Mouse (Mus musculus) cerebellum, postnatal 25 days (tissue): ENCODE data around the gene Gsdme.

Experiments used
- DNase-seq, 2 experiments: peaks; one replicate each; pipeline ENCODE4 v3.0.0; 2021; ENCODE audit warnings: mixed read lengths in 2 of 2

The Gsdme gene

DNA sequence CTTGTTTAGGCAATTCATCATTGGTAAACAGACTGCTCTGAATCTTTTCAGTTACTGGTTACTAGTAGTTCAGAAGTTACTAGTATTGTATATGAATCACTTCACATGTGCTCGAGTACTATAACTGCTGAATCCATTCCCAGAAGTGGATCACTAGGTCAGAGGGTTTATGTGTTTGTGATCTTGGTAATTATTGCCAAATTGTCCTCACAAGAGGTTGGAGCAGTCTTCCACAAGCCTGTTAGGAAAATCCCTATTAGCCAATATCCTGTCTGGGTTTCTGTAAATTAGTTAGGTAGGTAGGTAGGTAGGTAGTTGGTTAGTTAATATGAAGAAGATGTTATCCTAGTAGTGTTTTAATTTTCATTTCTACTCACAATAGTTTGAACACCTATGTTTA is 87.9 kb downstream of the Gsdme start:
- DNase-seq: no peak

DNA sequence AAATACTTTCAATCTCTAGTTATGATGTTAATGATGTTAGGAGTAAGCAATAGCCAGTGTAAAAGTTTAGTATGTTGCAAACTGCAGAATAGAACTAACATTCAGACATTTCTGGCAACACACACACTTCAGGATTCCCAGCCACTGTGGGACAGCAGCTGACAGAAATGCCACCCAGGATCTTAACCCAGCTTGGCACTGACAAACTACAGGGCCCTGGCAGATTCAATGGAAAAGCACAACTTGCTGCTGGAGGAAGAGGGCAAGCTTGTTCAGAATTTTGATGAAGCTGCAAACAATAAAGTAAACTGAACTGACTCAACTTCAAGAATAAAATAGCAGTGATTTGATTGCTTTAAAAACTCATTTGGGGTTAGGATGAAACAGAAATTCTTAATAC is 93.9 kb downstream of the Gsdme start:
- no peak for DNase-seq

DNA sequence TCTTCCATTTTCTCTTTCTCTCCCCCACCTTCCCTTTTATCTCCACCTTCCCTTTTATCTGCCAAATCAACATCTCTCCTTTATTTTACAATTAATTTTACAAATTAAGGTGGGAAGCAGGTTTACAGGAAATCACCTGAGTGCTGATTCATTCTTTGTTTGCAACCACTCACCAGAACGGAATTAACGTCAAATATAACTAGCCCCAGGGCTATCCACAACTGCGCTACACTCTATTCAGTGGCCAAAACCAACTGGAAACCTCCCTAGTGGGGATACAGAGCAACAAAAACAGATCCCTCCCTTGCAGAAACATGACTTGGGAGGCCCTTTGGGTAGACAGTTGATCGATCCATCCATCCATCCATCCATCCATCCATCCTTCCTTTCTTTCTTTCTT is 94.8 kb downstream of the Gsdme start:
- DNase-seq: no peak

DNA sequence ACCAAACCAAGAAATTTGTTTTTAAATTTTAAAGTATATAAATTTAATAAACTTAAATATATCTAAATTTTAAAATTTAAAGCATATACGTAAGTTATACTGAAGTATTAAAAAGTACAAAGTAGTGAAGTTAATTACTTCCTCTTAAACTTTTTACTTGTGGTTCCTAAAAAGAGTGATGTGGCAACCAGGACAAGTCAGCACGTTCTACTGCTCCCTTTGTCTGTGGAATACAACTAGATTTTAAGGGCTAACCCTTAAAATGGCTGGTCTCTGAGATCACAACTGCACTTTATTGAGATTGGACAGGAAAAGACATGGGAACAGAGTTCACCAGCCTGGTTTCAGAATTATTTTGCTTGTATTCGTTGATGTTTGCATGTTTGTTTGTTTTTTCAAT is 100.6 kb downstream of the Gsdme start:
- no peak for DNase-seq

DNA sequence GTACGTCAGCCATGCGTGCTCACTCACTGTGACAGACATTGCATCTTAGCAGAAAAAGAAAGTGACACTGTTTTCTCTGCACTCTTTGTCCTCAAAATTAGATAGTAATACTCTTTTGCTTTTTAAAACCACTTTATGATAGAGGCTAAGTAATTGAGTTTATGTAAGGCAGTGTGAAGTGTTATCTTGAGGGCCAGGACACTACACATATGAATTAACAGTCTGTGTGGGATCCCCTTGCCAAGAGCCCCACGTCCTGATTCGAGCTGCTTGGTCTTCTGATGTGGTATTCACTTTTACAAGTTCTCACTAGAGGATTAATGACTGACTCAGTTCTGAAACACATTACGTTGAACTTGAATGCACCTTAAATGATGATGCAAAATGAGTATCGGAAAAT is 103.8 kb downstream of the Gsdme start:
- no peak for DNase-seq

DNA sequence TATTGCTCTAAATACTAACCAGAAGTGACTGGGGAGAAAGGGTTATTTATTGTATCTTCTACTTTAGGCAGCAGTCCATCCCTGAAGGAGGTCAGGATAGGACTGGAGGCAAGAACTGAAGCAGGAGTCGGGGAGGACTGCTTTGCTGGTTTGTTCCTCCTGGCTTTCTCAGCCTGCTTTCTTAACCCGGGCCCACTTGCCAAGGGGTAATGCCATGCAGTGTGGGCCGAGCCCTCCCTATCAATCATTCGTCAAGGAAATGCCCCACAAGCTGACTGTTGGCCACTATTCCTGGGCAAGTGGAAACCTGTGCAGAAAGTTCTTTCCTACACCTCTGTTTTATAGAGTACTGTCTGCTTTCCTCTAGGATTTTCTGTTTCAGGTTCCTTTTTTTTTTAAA is 114.3 kb downstream of the Gsdme start:
- no peak for DNase-seq

DNA sequence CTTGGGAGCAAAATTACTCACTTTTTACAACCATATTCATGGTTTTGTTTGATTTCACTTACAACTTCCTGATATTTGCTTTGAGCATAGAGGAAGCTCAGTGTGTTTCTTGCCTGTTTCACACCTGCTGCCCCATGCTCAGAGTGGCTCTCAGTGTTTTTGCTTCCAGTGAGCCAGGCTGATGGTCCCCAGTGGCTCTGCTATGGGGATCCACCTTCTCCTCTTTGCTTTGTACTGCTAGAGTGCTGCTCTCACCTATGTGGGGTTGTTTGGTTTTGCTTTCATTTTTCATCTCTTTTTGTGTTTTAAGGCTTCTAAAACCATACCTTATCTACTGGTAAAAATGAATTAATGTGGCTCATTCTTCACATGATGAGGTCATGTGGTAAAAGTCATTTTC is 117.5 kb downstream of the Gsdme start:
- no peak for DNase-seq

DNA sequence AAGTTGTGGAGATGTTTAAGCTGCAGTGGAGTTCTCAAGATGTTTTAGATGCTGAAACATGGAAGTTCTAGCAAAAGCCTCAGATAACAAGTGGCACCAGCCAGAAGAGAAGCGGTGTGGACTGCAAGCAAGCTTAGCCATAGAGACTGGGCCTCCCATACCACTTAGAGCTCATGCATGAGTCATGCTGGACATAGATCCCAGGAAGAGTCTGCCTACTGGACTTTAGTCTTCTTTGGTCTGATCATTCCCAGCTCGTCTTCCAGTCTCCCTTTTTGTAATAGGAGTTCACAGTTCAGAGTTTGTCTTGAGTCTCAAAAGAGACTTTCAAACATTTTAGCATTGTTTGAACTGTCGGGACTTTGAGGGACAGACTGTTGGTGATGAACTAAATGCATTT is 124.1 kb downstream of the Gsdme start:
- DNase-seq: no peak
